Mouse (Mus musculus): ENCODE data around the gene Saxo1. TPM values are rescaled to one million over a fixed set of nuclear protein-coding genes. Genes with fewer than 3 reads are reported as not detected.

Saxo1 gene
- total and polyA plus RNA-seq, 2 experiments from 2014 or later, result not detected

GRCm38 (mm10) chr4:86538936-86539335 is 19.2 kb downstream of the Saxo1 start:
- H3K4me2 ChIP-seq (ENCODE audit: low read depth, low read length), result no peak overlapping the region
- H3K9ac ChIP-seq (replicated peaks; ENCODE audit: low read depth, low read length), result no peak overlapping the region
- ATAC-seq (ENCODE audit: insufficient read depth, low read depth) (no peak), DNase-seq (ENCODE audit: low spot score) (no peak)
- no peak overlapping the region for H3K27ac ChIP-seq (ENCODE audit: low read depth)
- H3K9me3 ChIP-seq (replicated peaks; ENCODE audit: control insufficient read depth, low read length), result no peaks in the 10 kb centered on the region
- TF ChIP-seq CTCF (IDR thresholded peaks at IDR 0.05; ENCODE audit: low read depth) (no peak), EP300 (IDR thresholded peaks at IDR 0.05; ENCODE audit: low read depth) (no peak)
- H3K27me3 ChIP-seq (ENCODE audit: control insufficient read depth, insufficient read depth, low read length), result no peaks in the 10 kb centered on the region
- no peak overlapping the region for H3K4me3 ChIP-seq (ENCODE audit: low read depth, low read length)
- 86% methylated on average over 5 of the region's 5 CpGs for WGBS
- no peaks in the 10 kb centered on the region for H3K36me3 ChIP-seq (replicated peaks; ENCODE audit: control insufficient read depth, insufficient read depth, low read length)
- H3K4me1 ChIP-seq (ENCODE audit: control insufficient read depth, insufficient read depth), result peaks cover 3% of the 10 kb centered on the region; the same call in 1 of the 2 replicates

GRCm38 (mm10) chr4:86537972-86538371 is 20.2 kb downstream of the Saxo1 start:
- DNase-seq (ENCODE audit: low spot score) (peak; percentile 27), ATAC-seq (ENCODE audit: insufficient read depth, low read depth) (no peak)
- peak; percentile 57 for TF ChIP-seq CTCF (IDR thresholded peaks at IDR 0.05; ENCODE audit: low read depth)
- TF ChIP-seq EP300 (IDR thresholded peaks at IDR 0.05; ENCODE audit: low read depth), result no peak
- no peak overlapping the region for H3K4me3 ChIP-seq (ENCODE audit: low read depth, low read length)
- no peaks in the 10 kb centered on the region for H3K27me3 ChIP-seq (ENCODE audit: control insufficient read depth, insufficient read depth, low read length)
- no peak overlapping the region for H3K4me2 ChIP-seq (ENCODE audit: low read depth, low read length)
- H3K36me3 ChIP-seq (replicated peaks; ENCODE audit: control insufficient read depth, insufficient read depth, low read length), result no peaks in the 10 kb centered on the region
- no peaks in the 10 kb centered on the region for H3K9me3 ChIP-seq (replicated peaks; ENCODE audit: control insufficient read depth, low read length)
- no peak overlapping the region for H3K9ac ChIP-seq (replicated peaks; ENCODE audit: low read depth, low read length)
- 43% methylated on average over 4 of the region's 4 CpGs for WGBS
- no peak overlapping the region for H3K27ac ChIP-seq (ENCODE audit: low read depth)
- H3K4me1 ChIP-seq (ENCODE audit: control insufficient read depth, insufficient read depth), result peaks cover 3% of the 10 kb centered on the region; the same call in 1 of the 2 replicates

DNA sequence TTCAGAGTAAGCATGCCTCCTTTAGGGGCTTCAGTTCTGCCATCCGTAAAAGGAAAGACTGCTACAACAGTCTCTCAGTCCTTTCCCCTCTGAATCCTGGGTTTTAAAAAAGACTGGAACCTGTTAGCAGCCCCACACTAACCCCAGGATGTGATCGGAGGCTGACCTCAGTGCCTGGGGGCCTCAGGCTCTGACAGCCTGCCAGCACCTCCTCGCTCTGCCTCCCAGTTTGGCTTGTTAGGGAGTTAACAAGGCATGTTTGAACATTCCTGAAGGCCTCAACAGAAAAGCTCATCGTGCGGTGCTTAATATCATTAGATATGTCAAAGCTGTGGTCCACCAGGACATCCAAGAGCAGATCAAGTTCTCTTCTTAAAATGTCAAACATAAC is 24.0 kb downstream of the Saxo1 start:
- Histone ChIP-seq H3K27ac (ENCODE audit: low read depth) (no peak overlapping the region), H3K36me3 (replicated peaks; ENCODE audit: control insufficient read depth, insufficient read depth, low read length) (no peaks in the 10 kb centered on the region), H3K4me1 (ENCODE audit: control insufficient read depth, insufficient read depth) (peaks cover 3% of the 10 kb centered on the region; the same call in 1 of the 2 replicates), H3K9ac (replicated peaks; ENCODE audit: low read depth, low read length) (no peak overlapping the region), H3K27me3 (ENCODE audit: control insufficient read depth, insufficient read depth, low read length) (no peaks in the 10 kb centered on the region), H3K4me2 (ENCODE audit: low read depth, low read length) (no peak overlapping the region), H3K9me3 (replicated peaks; ENCODE audit: control insufficient read depth, low read length) (no peaks in the 10 kb centered on the region), H3K4me3 (ENCODE audit: low read depth, low read length) (no peak overlapping the region)
- no peak for TF ChIP-seq CTCF (IDR thresholded peaks at IDR 0.05; ENCODE audit: low read depth)
- no peak for TF ChIP-seq EP300 (IDR thresholded peaks at IDR 0.05; ENCODE audit: low read depth)
- ATAC-seq (ENCODE audit: insufficient read depth, low read depth) (no peak), DNase-seq (ENCODE audit: low spot score) (no peak)
- WGBS, result 34% methylated on average over 5 of the region's 5 CpGs

- Histone ChIP-seq H3K4me2 (ENCODE audit: low read depth, low read length) (no peak overlapping the region), H3K9me3 (replicated peaks; ENCODE audit: control insufficient read depth, low read length) (no peaks in the 10 kb centered on the region), H3K27ac (ENCODE audit: low read depth) (no peak overlapping the region), H3K27me3 (ENCODE audit: control insufficient read depth, insufficient read depth, low read length) (no peaks in the 10 kb centered on the region), H3K36me3 (replicated peaks; ENCODE audit: control insufficient read depth, insufficient read depth, low read length) (no peaks in the 10 kb centered on the region), H3K4me3 (ENCODE audit: low read depth, low read length) (no peak overlapping the region), H3K4me1 (ENCODE audit: control insufficient read depth, insufficient read depth) (peaks cover 3% of the 10 kb centered on the region; the same call in 1 of the 2 replicates), H3K9ac (replicated peaks; ENCODE audit: low read depth, low read length) (no peak overlapping the region)
- WGBS, result 76% methylated on average over 8 of the region's 8 CpGs
- no peak for TF ChIP-seq EP300 (IDR thresholded peaks at IDR 0.05; ENCODE audit: low read depth)
- TF ChIP-seq CTCF (IDR thresholded peaks at IDR 0.05; ENCODE audit: low read depth), result no peak
- no peak for ATAC-seq (ENCODE audit: insufficient read depth, low read depth)
- no peak for DNase-seq (ENCODE audit: low spot score)
These were observed 24.6 kb downstream of the Saxo1 start for GRCm38 (mm10) chr4:86533406-86534090.

DNA sequence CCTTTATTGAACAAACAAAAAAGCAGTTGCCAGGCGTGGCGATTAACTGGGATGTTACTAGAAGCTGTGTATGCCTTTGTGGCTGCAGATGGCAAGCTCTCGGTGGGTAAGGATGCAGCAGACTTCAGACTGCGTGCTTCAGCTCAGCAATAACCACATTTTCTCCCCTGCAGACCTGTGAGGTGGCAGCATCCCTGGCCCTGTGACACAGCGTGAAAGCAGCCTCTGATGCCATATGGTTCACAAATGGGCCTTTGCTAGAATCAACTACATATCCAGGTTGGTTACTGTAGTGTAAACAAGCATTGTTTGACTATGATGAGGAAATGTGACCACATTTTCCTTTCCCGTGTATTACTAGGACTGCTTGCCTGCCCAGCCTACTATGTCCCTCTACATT is 29.0 kb downstream of the Saxo1 start:
- Histone ChIP-seq H3K27me3 (ENCODE audit: control insufficient read depth, insufficient read depth, low read length) (no peaks in the 10 kb centered on the region), H3K4me2 (ENCODE audit: low read depth, low read length) (no peak overlapping the region), H3K9ac (replicated peaks; ENCODE audit: low read depth, low read length) (no peak overlapping the region), H3K9me3 (replicated peaks; ENCODE audit: control insufficient read depth, low read length) (no peaks in the 10 kb centered on the region), H3K4me1 (ENCODE audit: control insufficient read depth, insufficient read depth) (peaks cover 7% of the 10 kb centered on the region), H3K36me3 (replicated peaks; ENCODE audit: control insufficient read depth, insufficient read depth, low read length) (no peaks in the 10 kb centered on the region), H3K4me3 (ENCODE audit: low read depth, low read length) (no peak overlapping the region), H3K27ac (ENCODE audit: low read depth) (no peak overlapping the region)
- no peak for DNase-seq (ENCODE audit: low spot score)
- TF ChIP-seq CTCF (IDR thresholded peaks at IDR 0.05; ENCODE audit: low read depth) (no peak), EP300 (IDR thresholded peaks at IDR 0.05; ENCODE audit: low read depth) (no peak)
- 76% methylated on average over 6 of the region's 6 CpGs for WGBS
- no peak for ATAC-seq (ENCODE audit: insufficient read depth, low read depth)
